Mouse (Mus musculus) mouse embryonic stem cell (cell line): Measurements from ENCODE around the gene Ptpn21.

Experiments
- in situ Hi-C, 2 experiments: fragments of 300-500 bp; cut with MboI; formaldehyde crosslinking; loops; 1 replicate in 1 of 2; 3 replicates in 1 of 2; pipeline ENCODE4 v1.14.3; 2019 to 2020; ENCODE audit warnings: low sequenced_read_pairs in 2 of 2, low pct_unique_long_range_greater_than_20kb in 1 of 2, mixed read lengths in 1 of 2; ENCODE audit not compliant: unreplicated experiment in 1 of 2

The Ptpn21 gene

GRCm38 (mm10) chr12:98736951-98737800 is at the start of gene Ptpn21:
TSS of gene Ptpn21 (minus strand) at chr12:98737405.
- in situ Hi-C loops: no loop called here

DNA sequence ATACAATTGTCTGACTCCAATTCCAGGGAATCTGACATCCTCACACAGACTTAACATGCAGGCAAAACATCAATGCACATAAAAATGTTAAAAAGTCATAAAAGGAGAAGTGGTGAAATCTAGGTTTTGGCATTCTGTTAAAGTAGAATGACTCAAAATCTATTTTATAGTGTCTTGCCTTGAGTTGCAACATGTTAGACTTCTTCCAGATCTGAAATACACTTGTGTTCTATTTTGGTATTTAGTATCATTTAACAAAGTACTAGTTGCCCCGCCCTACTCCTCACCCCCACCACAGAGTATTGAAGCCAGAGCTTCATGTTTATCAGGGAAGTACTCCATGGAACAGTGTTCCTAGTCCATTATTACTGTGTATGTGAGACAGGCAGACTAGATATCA is 47.0 kb upstream of the Ptpn21 start:
- in situ Hi-C loops: no loop called here

DNA sequence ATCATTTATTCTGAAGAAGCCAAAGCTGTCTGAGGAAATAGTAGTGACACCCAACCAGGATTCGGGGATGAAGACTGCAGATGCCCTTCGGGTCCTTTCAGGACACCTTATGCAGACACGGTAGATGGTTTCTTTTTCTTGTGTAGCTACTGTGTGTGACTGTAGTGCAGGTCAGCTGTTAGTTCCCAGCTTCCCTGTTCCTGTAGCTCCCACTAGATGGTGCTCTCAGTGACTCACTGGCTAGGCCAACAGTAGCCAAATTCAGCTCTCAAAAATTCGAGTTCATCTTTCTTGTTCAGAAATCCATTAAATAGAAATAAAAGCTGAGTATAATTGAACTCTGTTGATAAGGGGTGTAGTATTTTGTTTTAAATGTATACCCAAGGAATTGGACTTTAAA is 41.9 kb upstream of the Ptpn21 start:
- in situ Hi-C loops: no loop called here

GRCm38 (mm10) chr12:98777509-98777908 is 40.3 kb upstream of the Ptpn21 start:
- in situ Hi-C loops: no loop called here

DNA sequence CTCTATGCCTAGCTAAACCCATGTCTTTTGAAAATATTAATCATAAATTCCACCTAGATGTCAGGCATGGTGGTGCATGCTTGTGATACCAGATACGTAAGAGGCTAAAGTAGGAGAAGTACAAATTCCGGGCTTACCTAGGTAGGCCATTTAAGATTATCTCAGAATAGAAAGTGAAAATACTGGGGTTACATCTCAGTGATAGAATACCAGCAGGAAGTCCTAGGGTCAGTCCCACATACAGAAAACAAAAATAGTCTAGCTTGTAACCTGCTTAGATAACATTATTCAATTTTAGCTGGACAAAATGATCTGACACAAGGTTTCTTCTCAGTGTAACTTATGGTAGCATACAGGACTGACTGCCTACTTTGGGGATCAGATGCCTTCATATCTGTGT is 29.0 kb upstream of the Ptpn21 start:
- in situ Hi-C loops: no loop called here

DNA sequence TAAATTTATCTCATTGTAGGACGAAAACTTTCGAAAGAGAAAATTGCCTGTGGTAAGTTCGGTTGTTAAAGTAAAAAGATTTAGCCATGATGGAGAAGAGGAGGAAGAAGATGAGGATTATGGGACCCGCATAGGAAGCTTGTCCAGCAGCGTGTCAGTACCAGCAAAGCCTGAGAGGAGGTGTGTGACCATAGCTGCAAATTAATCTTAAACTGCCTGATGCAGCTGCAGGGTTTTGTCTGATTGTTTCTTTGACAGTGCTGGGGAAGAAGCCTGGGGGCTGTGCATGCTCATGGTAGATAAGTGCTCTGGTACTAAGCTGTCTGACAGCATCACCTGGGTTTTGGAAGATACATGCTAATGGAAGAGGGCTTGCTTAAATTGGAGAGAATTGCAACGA is 22.5 kb upstream of the Ptpn21 start:
- in situ Hi-C loops: no loop called here

GRCm38 (mm10) chr12:98757636-98758035 is 20.4 kb upstream of the Ptpn21 start:
- in situ Hi-C loops: no loop called here

DNA sequence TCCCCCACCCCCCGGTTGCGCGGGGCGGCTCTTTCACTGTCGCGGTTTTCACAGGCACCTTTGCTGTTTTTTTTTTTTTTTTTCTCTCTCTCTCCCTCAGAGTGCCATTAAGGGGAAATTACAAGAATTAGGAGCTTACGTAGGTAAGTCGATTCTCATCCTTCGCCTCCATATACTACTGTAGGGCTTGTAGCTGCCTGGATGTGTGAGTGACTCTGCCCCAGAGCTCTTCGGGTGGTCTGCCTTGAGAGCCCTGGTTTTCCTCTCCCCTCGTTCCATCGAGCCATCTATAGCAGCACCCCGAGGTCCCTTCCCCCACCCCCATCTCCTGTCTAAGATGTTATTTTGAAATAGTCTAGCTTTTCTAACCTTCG is 10.2 kb upstream of the Ptpn21 start:
- in situ Hi-C loops: no loop called here

DNA sequence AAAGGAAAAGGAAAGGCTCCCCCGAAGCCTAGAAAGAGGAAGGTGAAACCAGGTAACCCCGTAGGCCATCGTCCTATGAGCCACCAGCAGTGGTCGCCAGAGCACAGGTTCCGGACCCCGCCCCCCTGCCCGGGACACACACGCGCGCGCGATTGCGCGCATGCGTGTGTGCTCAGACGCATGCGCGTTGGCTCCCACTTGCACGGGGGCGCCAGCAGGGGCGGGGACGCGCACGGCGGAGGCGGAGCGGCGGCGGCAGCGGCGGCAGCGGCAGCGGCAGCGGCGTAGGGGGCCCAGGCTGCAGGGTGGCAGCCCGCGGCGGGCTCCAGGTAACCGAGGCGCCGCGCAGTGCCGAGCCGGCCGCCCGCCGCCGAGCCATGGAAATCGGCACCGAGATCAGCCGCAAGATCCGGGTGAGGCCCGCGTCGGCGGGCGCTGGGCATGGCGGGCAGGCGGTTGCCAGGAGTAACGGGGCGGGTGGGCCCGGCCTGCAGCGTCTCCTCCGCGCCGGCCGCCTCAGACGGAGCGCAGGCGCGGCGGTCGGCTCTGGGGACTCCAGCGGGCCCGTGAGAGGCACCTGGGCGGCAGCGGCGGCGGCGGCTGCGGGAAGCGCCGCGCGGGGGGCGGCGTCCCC is 9.7 kb upstream of the Ptpn21 start, which contains the start of gene Zc3h14:
Gene Zc3h14 (plus strand): TSS at position 219 of the 634 bp plus-strand sequence.
- in situ Hi-C loops: no loop called here

DNA sequence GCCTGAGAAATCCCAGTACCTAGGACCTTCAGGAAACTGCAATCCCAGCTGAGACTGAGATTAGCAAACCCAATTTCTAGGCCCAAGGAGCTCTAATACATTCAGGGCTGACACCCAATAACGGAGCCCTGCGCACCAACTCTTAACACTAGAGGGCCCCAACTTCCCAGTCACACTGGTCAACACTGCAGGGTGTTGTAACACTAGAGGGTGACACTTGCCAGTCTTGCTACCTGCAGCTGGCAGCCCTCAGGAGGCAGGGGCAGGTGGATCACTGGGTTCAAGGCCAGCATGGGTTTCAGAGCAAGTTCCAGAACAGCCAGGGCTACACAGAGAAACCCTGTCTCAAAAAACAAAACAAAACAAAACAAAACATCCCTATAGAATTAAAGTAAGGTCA is 8.9 kb upstream of the Ptpn21 start:
- in situ Hi-C loops: no loop called here

GRCm38 (mm10) chr12:98745626-98746025 is 8.4 kb upstream of the Ptpn21 start:
- in situ Hi-C loops: no loop called here

DNA sequence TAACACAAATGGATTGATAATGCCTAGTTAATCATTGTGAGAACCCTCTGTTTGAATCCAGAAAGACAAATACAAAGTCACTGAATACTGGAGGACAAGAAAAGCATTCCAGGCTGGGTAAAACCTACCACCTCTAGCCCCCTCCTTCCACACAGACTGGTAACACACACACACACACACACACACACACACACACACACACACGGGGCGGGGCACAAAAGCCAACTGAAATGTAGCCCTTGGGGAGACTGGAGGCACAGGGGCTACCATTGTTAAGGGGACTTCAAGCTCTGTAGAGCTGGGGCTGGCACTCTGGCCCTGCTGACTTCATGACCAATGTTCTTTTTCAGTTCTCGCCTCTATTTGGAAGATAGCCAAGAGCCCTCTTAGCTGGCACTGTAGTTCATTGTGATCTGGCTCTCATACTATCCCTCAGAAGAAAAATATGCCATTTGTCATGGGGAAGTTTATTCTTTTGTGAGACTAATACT is 3.9 kb upstream of the Ptpn21 start:
- in situ Hi-C loops: no loop called here

GRCm38 (mm10) chr12:98737801-98738350 is 671 bp upstream of the Ptpn21 start:
- in situ Hi-C loops: no loop called here

DNA sequence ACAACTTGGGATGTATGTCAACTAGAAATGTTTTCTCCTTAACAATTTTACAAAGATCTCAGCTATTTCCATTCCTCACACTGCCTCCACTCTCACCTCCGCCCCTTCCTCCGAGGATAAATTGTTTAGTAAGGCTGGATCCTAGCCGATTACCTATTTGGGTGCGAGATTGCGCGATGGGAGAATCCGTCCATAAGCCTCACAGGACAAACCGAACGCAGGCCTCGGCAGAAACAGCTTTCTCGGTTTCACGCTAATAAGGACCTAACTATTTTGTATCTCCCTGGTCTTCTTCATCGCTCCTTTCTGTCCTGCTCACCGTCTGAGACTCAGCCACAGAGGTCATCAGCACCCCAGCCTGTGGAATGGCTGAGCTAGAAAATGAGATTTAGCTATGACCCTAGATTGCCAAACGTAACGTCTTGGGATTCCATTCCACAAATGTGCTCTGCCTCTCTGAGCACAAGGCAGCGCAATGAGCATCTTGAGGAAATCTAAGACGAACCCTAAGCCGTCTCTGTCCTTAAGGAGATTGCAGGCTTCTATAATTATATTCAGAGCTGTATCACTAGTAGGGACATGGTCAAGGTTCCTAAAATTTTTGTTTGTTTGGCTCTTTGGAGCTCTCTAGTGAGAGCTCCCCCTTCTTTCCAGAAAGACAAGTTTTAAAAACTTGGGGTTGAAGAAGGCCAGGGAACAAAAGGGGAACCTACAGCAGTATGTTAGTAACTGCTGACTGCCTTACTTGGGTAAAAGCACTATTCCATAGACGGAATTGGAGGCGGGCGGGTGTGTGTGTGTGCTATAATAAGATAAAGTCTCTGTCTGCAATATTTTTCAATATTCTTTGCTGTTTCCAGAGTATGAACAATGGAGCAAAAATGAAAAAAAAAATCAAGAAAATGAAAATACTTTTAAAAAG is 2.1 kb downstream of the Ptpn21 start:
- in situ Hi-C loops: no loop called here

DNA sequence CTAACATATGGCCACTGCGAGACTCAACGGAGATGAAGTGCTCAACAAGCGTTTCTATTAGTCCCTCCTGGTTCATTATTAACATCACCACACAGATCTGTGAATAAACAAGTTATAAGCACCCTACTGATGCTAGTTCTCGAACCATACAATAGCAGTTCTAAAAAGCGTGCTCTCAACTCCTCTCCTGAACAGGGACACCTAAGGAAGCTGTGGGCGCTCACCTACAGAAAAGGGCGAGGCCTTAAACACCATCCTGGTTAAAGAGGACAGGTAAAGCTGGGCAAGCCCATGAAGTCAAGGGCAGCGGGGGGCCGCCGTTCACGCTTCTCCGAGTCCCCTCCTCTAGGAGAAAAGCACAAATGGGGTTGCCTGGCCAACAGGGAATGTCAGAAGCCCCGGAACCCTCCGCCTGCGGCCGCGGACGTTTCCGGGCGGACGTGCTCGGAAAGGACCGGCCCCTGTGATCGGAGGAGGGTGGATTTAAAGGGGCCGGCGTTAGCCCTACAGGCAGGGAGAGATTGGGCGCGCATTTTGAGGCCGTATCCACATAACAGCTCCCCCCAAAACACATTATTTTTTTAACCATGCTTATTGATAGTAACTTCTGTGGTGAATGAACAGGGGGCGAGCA is 2.8 kb downstream of the Ptpn21 start:
- in situ Hi-C loops: no loop called here

DNA sequence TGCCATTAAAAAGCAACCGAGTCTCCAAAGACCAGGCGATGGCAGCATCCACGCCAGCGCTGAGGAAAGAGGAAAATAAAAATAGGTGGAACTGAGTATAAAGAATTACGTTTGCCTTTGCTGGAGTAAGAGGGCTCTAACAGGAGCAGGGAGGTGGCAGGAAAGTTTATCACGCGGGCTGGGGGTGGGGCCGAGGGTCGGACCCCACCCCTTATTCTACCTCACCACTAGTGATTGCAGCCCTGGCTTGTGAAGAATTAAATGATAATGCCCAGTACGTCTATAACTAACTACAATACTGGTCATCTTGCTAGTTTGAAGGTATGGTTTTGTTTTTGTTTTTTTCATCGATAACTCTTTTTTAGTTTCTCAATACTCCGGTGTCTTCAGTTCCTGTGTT is 3.4 kb downstream of the Ptpn21 start:
- in situ Hi-C loops: no loop called here

DNA sequence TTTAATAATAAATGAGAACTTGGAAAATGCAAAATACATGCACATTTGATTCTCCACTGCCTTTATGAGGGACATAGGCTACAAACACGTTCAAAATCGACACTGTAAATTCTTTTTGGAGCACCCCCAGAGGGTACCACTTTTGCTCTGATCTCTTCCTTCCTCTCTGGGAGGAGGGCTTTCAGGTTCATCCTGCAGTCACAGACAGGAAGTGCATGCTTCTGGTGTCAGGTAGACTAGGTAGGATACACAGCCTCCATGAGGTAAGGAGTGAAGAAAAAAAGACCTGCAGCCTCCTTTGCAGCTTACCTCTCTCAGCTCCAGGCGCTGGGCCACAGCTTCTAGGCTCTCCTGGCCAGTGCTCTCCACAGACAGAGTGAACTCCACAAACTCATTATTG is 4.0 kb downstream of the Ptpn21 start:
- in situ Hi-C loops: no loop called here

- in situ Hi-C loops: no loop called here
Measured at GRCm38 (mm10) chr12:98730682-98731081, 6.5 kb downstream of the Ptpn21 start.
